Mouse (Mus musculus) naive thymus-derived CD4-positive, alpha-beta T cell, adult 2 months (primary cell): Measurements from ENCODE around the gene Carmil3.

Source experiments
- DNase-seq: peaks from one replicate; pipeline ENCODE4 v3.0.0-alpha.2; 2011; ENCODE audit warnings: low read depth

The Carmil3 gene

GRCm38 (mm10) chr14:55495509-55496240, 5.2 kb downstream of the Carmil3 start:
- no peak for DNase-seq

- peak; percentile 25 for DNase-seq
Observed at GRCm38 (mm10) chr14:55496761-55497448, 6.5 kb downstream of the Carmil3 start.

- DNase-seq, result peak; percentile 90
Observed at GRCm38 (mm10) chr14:55497449-55497821, 7.0 kb downstream of the Carmil3 start.

DNA sequence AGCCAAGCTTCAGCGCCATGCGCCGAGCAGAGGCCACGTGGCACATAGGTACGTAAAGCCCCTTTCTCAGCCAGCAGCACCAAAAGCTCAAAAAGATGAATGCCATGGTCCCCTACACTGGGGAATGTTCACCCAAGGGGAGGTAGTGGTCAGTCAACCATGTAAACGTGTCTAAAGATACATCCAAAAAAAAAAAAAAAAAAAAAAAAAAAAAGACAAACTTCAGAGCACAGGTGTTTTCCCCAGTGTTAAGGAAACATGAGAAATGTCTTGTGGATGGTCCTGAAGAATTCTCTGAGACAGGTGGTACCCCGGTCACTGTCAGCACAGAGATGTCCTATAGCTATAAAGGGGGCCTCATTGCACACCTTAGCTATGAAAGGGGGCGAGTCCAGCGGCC, 15.2 kb downstream of the Carmil3 start:
- no peak for DNase-seq

GRCm38 (mm10) chr14:55507801-55508200, 17.4 kb downstream of the Carmil3 start:
- no peak for DNase-seq

DNA sequence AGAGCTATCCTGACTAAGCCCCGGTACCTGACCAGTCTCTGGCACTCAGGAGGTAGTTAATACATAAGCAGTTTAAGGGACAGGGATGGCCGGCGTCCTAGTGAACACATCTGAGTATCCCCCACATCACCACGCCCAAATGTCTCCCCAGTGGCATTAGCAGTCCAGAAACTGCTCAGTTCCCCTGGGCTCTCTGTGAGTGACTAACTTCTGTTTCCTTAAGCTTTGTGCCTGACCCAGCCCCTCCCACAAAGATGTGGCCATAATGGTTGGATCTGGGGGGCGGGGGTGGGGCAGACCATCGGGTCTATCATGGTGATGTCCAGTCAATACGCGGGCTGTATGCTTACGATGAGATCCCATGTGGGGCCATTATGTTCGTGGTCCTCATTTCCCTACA, 19.1 kb downstream of the Carmil3 start:
- DNase-seq, result no peak

DNA sequence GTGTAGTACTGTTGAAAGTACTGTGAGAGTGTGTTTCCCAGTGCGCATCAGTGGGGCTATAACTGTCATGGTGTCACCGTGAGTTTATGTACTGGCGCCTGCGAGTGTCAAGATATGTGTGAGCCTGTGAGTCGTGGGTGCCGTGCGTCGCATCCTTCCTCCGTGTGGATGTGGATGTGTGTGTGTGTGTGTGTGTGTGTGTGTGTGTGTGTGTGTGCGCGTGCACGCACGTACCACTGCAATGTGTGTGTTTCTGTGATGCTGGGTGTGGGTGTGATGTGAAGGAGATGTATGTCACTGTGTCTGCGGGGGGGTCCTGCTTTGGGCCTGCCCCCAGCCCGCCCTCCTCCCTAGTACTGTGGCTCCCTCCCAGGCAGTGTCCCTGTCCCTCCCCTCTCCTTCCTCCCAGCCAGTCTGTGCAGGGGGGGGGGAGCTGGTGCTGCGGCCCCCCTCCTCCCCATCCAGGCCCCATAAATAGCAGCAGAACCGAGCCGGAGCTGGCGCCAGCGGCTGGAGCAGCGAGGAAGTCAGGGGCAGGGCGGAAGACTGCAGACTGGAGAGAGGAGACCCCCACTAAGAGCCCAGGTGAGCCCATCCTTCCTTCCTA, 19.8 kb downstream of the Carmil3 start, which contains the start of gene Cpne6:
TSS of gene Cpne6 (plus strand) at position 321 of the 607 bp plus-strand sequence.
- no peak for DNase-seq

GRCm38 (mm10) chr14:55511037-55511436, 20.6 kb downstream of the Carmil3 start:
- DNase-seq, result no peak

DNA sequence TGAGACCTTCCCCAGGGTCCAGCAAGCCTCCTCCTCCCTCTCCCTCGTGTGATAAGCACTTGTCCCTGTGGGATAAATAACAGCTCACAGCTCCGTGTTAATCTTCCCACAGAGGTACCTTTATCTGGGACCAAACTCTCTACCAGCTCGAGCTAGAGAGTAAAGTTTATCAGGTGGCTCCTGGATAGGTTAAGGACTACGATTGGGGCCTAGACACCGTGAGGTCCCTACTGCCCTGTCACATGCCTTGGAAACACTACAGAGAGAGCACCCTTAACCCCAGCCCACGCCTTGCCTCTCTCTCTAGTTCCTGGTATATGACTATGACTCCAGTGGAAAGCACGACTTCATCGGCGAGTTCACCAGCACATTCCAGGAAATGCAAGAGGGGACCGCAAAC, 23.5 kb downstream of the Carmil3 start:
- no peak for DNase-seq

DNA sequence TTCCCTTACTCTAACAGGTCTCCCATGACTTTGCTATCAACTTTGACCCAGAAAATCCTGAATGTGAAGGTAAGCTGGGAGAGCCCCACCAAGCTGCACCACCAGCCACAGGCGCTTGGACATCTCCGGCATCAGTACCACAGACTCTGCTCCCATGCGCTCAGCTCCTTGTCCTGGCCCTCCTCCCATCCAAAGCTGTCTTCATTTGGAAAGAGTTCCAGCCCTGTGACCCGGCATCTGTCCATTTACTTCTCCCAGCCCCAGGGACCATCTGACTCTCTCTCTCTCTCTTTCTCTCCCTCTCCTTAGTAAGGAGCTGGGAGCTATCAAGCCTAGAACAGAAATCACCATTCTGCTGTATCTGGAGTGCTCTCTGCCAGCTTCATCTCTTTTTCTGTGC, 25.4 kb downstream of the Carmil3 start:
- DNase-seq, result no peak

- DNase-seq, result no peak
Observed at GRCm38 (mm10) chr14:55518897-55519296, 28.4 kb downstream of the Carmil3 start.

- DNase-seq, result no peak
Observed at GRCm38 (mm10) chr14:55519604-55520003, 29.2 kb downstream of the Carmil3 start.

DNA sequence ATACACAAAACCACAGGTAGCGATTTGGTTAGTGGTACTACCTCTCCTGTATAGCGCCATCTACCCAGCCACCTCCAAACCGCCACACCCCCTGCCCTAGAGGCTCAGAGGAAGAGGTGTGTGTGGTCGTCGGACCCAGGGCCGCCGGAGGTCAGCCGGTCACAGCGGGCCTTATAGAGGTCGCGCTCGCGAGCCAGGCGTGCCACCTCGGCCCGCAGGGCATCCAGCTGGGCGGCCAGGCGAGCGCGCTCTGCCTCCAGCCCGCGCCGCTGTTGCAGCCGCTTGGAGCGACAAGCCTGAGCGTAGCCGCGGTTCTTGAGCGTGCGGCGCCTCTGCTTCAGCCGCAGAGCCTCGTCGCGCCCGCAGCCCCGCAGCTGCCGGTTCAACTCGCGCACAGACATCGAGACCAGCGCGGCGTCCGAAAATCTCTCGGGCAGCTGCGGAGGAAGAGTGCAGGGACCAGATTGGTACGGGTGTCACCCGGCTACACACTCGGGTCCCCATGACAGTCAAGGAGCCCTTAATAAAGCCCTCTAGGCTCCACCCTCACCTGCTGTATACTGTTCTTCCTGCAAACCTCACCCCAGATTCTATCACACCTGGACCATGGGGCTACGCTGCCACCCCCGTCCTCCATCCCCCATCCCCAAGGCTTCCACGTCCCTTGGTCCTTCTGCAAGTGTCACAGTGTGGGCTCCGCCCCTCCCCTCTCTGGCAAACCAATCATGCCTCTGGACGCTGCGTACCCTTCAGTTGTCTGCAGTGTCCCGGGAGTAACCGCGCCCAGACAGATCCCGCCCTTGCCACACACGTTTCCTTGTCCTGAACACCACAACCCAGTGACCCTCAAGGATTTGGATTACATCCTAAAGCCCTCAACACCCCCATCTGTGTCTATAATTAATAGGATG, 30.3 kb downstream of the Carmil3 start:
- DNase-seq, result peak; percentile 47

GRCm38 (mm10) chr14:55524062-55524461, 33.6 kb downstream of the Carmil3 start:
- DNase-seq, result no peak

DNA sequence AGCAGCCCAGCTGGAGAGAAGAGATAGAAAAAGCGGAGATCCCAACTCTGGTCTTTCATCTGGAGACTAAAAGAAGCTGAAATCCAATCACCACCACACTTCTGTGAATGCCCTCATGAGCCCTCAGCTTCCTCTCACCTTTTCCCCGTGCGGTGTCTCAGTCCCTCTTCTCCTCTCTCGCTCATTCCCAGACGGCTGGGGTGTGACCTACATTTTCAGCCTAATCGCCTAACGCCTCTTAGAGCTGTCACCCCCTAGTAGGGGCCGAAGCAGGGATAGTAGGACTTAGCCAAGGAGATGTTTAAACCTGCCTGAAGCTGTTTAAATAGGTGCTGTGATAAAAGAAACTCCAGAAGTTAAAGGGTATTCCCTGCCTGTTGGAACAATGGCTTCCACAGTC, 34.3 kb downstream of the Carmil3 start, which contains the start of gene Nrl:
TSS of gene Nrl (minus strand) at position 197 of the 400 bp plus-strand sequence.
- DNase-seq, result no peak

DNA sequence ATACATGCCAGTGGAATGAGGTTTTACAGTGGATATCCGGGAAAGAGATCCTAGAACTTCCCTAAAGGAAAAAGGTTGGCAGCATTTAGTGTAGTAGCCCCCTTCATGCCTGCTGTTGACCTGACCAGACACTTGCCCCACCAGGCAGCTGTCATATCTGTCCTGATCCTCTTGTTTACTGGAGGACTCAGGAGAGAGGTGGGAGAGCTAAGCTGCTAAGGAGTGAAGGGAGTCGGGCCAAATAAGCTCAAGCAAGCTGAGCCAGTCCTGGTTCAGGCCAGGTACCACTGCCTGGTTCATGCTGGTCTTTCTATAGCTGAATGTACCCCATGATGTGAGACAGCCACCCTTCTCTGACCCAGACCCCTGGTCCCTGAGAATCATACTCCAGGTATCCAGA, 36.2 kb downstream of the Carmil3 start:
- DNase-seq, result no peak

GRCm38 (mm10) chr14:55527940-55528339, 37.5 kb downstream of the Carmil3 start:
- peak; percentile 72 for DNase-seq

- DNase-seq, result peak; percentile 52
Observed at GRCm38 (mm10) chr14:55536116-55536745, 45.8 kb downstream of the Carmil3 start.

GRCm38 (mm10) chr14:55540067-55540786, 49.8 kb downstream of the Carmil3 start, which contains the start of gene Pck2:
Gene Pck2 (plus strand): TSS chr14:55540266.
- DNase-seq, result peak; percentile 55

- peak; percentile 73 for DNase-seq
Observed at GRCm38 (mm10) chr14:55540787-55541321, 50.4 kb downstream of the Carmil3 start.
